Mouse (Mus musculus): ENCODE data around the gene Lrrc47. TPM values are rescaled to one million over a fixed set of nuclear protein-coding genes. Genes with fewer than 3 reads are reported as not detected.

Lrrc47 gene
- polyA plus RNA-seq, 2 experiments, result 12.3 to 49.2 TPM

- DNase-seq (ENCODE audit: low spot score) (no peak), ATAC-seq (ENCODE audit: low FRiP score, low read depth) (peak; percentile 41)
- Histone ChIP-seq H3K4me1 (ENCODE audit: control insufficient read depth, insufficient read depth, low read length) (peaks cover 8% of the 10 kb centered on the region), H3K9ac (ENCODE audit: low read depth, low read length, severe bottlenecking) (peak overlapping the region; percentile 93), H3K36me3 (ENCODE audit: control insufficient read depth, insufficient read depth, low read length) (peaks cover 18% of the 10 kb centered on the region), H3K27ac (replicated peaks; ENCODE audit: low read depth, low read length) (no peak overlapping the region), H3K9me3 (ENCODE audit: control insufficient read depth, low read length) (no peaks in the 10 kb centered on the region), H3K27me3 (ENCODE audit: control insufficient read depth, insufficient read depth, low read length) (no peaks in the 10 kb centered on the region), H3K4me2 (replicated peaks; ENCODE audit: low read depth, low read length, severe bottlenecking) (peak overlapping the region; percentile 95), H3K4me3 (replicated peaks; ENCODE audit: low read length) (peak overlapping the region; percentile 98)
- WGBS, result 30% methylated on average over 13 of the region's 13 CpGs
- TF ChIP-seq POLR2A (IDR thresholded peaks at IDR 0.05; ENCODE audit: borderline replicate concordance, extremely low read depth, insufficient read depth, insufficient read length), result no peak
Observed at GRCm38 (mm10) chr4:154010907-154011645, 455 bp upstream of the Lrrc47 start.

GRCm38 (mm10) chr4:154012132-154012882 lies 776 bp downstream of the Lrrc47 start:
- H3K27me3 ChIP-seq (ENCODE audit: control insufficient read depth, insufficient read depth, low read length), result no peaks in the 10 kb centered on the region
- H3K4me3 ChIP-seq (replicated peaks; ENCODE audit: low read length), result peak overlapping the region; percentile 98
- 3% methylated on average over 34 of the region's 55 CpGs for WGBS
- peaks cover 8% of the 10 kb centered on the region for H3K4me1 ChIP-seq (ENCODE audit: control insufficient read depth, insufficient read depth, low read length)
- no peak for TF ChIP-seq POLR2A (IDR thresholded peaks at IDR 0.05; ENCODE audit: borderline replicate concordance, extremely low read depth, insufficient read depth, insufficient read length)
- H3K27ac ChIP-seq (replicated peaks; ENCODE audit: low read depth, low read length), result peak overlapping the region; percentile 58; the same call in 1 of the 2 replicates
- ATAC-seq (ENCODE audit: low FRiP score, low read depth) (no peak), DNase-seq (ENCODE audit: low spot score) (no peak)
- no peaks in the 10 kb centered on the region for H3K9me3 ChIP-seq (ENCODE audit: control insufficient read depth, low read length)
- peak overlapping the region; percentile 93 for H3K9ac ChIP-seq (ENCODE audit: low read depth, low read length, severe bottlenecking)
- peak overlapping the region; percentile 95 for H3K4me2 ChIP-seq (replicated peaks; ENCODE audit: low read depth, low read length, severe bottlenecking)
- H3K36me3 ChIP-seq (ENCODE audit: control insufficient read depth, insufficient read depth, low read length), result peaks cover 19% of the 10 kb centered on the region

DNA sequence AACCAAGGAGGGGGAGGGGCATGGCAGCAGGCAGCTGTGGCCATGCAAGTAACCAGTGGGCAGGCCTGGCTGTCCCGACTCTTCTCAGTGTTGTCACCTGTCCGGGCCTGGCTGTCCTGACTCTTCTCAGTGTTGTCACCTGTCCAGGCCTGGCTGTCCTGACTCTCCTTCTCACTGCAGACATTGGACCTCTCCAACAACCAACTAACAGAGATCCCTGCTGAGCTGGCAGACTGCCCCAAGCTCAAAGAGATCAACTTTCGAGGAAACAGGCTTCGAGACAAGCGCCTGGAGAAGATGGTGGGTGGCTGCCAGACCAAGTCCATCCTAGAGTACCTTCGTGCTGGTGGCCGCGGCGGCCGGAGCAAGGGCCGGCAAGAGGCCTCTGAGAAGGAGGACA lies 3.9 kb downstream of the Lrrc47 start:
- Histone ChIP-seq H3K4me3 (replicated peaks; ENCODE audit: low read length) (no peak overlapping the region), H3K4me2 (replicated peaks; ENCODE audit: low read depth, low read length, severe bottlenecking) (no peak overlapping the region), H3K27ac (replicated peaks; ENCODE audit: low read depth, low read length) (no peak overlapping the region), H3K9me3 (ENCODE audit: control insufficient read depth, low read length) (no peaks in the 10 kb centered on the region), H3K27me3 (ENCODE audit: control insufficient read depth, insufficient read depth, low read length) (no peaks in the 10 kb centered on the region), H3K9ac (ENCODE audit: low read depth, low read length, severe bottlenecking) (no peak overlapping the region), H3K36me3 (ENCODE audit: control insufficient read depth, insufficient read depth, low read length) (peaks cover 47% of the 10 kb centered on the region), H3K4me1 (ENCODE audit: control insufficient read depth, insufficient read depth, low read length) (peaks cover 8% of the 10 kb centered on the region)
- 89% methylated on average over 11 of the region's 11 CpGs for WGBS
- DNase-seq (ENCODE audit: low spot score) (no peak), ATAC-seq (ENCODE audit: low FRiP score, low read depth) (no peak)
- no peak for TF ChIP-seq POLR2A (IDR thresholded peaks at IDR 0.05; ENCODE audit: borderline replicate concordance, extremely low read depth, insufficient read depth, insufficient read length)

DNA sequence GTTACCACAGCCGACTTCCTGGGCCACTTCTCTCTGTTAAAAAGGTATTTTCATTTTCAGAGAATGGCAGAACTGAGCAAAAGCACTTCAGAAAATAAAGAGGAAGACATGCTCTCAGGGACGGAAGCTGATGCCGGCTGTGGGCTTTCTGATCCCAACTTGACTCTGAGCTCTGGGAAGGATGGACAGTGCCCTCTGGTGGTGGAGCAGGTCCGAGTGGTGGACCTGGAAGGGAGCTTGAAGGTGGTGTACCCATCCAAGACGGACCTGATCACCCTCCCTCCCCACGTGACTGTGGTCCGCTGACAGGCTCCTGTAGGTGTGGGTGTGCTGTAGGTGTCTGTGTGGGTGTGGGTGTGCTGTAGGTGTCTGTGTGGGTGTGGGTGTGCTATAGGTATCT lies 8.0 kb downstream of the Lrrc47 start:
- H3K27me3 ChIP-seq (ENCODE audit: control insufficient read depth, insufficient read depth, low read length), result peaks cover 10% of the 10 kb centered on the region; the same call in 1 of the 2 replicates
- no peak overlapping the region for H3K4me2 ChIP-seq (replicated peaks; ENCODE audit: low read depth, low read length, severe bottlenecking)
- no peak overlapping the region for H3K4me3 ChIP-seq (replicated peaks; ENCODE audit: low read length)
- no peaks in the 10 kb centered on the region for H3K9me3 ChIP-seq (ENCODE audit: control insufficient read depth, low read length)
- no peaks in the 10 kb centered on the region for H3K4me1 ChIP-seq (ENCODE audit: control insufficient read depth, insufficient read depth, low read length)
- DNase-seq (ENCODE audit: low spot score), result no peak
- no peak overlapping the region for H3K9ac ChIP-seq (ENCODE audit: low read depth, low read length, severe bottlenecking)
- WGBS, result 81% methylated on average over 7 of the region's 7 CpGs
- ATAC-seq (ENCODE audit: low FRiP score, low read depth), result no peak
- no peak overlapping the region for H3K27ac ChIP-seq (replicated peaks; ENCODE audit: low read depth, low read length)
- TF ChIP-seq POLR2A (IDR thresholded peaks at IDR 0.05; ENCODE audit: borderline replicate concordance, extremely low read depth, insufficient read depth, insufficient read length), result no peak
- H3K36me3 ChIP-seq (ENCODE audit: control insufficient read depth, insufficient read depth, low read length), result peaks cover 68% of the 10 kb centered on the region

- Histone ChIP-seq H3K9ac (ENCODE audit: low read depth, low read length, severe bottlenecking) (no peak overlapping the region), H3K4me3 (replicated peaks; ENCODE audit: low read length) (no peak overlapping the region), H3K27me3 (ENCODE audit: control insufficient read depth, insufficient read depth, low read length) (peaks cover 22% of the 10 kb centered on the region), H3K4me1 (ENCODE audit: control insufficient read depth, insufficient read depth, low read length) (peaks cover 10% of the 10 kb centered on the region), H3K9me3 (ENCODE audit: control insufficient read depth, low read length) (no peaks in the 10 kb centered on the region), H3K36me3 (ENCODE audit: control insufficient read depth, insufficient read depth, low read length) (peaks cover 60% of the 10 kb centered on the region), H3K27ac (replicated peaks; ENCODE audit: low read depth, low read length) (no peak overlapping the region), H3K4me2 (replicated peaks; ENCODE audit: low read depth, low read length, severe bottlenecking) (no peak overlapping the region)
- DNase-seq (ENCODE audit: low spot score) (no peak), ATAC-seq (ENCODE audit: low FRiP score, low read depth) (no peak)
- WGBS, result 83% methylated on average over 9 of the region's 9 CpGs
- TF ChIP-seq POLR2A (IDR thresholded peaks at IDR 0.05; ENCODE audit: borderline replicate concordance, extremely low read depth, insufficient read depth, insufficient read length), result no peak
Observed at GRCm38 (mm10) chr4:154021432-154021831, 9.9 kb downstream of the Lrrc47 start.

All from limb, embryonic 14.5 days (tissue).